Mouse (Mus musculus) CD8-positive naive resting alpha-beta T cell, adult 2 months (primary cell): ENCODE data around the gene Kctd17.

Experiments used
- DNase-seq, 2 experiments: peaks; one replicate each; pipeline ENCODE4 v3.0.0; 2022; ENCODE audit warnings: low read depth in 2 of 2, low spot score in 2 of 2

Gene Kctd17

DNA sequence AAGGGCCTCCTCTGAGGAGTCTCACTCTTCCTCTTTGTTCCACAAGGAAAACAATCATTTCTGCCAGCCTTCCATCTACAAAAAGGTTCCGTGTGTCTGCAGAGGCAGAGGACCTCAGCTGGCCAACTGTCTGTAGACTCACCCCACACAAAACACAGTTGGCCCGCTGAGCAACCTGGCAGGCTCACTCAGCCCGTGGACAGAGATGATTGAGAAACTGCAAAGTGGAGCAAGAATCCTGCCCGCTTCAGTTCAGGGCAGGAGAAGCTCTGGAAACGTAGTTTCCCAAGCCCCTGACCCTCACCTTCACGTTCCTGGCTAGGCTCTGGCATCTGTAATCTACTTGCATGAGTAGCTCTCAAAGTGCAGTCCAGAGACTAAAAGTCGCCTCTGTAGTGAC, 18.8 kb downstream of the Kctd17 start:
- no peak for DNase-seq

- peak; percentile 87 to 90 for DNase-seq
These were observed 19.6 kb downstream of the Kctd17 start for GRCm38 (mm10) chr15:78447746-78448535.

GRCm38 (mm10) chr15:78449131-78449530, 20.8 kb downstream of the Kctd17 start:
- no peak for DNase-seq

DNA sequence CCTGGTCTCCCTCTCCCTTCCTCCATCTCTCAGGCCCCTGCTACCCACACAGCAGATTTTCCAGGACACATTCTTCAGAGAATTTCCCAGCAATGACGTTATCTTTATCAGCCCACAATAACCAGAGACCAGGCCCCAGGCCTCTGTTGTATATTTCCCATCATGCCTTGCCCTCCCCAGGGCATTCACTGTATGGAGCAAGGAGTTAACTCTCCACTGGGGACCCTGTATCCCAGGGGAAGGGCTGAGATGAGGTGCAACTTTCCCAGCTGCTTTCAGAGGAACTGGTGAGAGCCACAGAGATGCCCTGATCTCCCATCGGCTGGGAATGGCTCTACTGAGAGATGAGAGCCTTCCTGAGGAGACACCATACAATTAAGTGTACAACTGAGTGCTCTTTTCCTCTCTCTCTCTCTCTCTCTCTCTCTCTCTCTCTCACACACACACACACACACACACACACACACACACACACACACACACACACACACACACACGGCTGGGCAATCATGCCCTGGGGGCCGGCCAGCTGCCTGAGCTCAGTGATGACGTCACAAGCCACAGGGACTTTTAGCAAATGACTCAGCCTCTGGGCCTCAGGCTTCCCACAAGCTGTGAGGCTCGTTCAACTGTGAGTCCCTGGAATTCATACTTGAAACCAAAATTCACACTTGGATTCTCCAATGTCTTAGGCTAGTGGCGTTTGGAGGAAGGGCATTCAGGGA, 21.5 kb downstream of the Kctd17 start:
- DNase-seq, result peak; percentile 32 to 56

GRCm38 (mm10) chr15:78450419-78450768, 22.0 kb downstream of the Kctd17 start:
- no peak for DNase-seq

- no peak for DNase-seq
These were observed 22.8 kb downstream of the Kctd17 start for GRCm38 (mm10) chr15:78451201-78451600.

DNA sequence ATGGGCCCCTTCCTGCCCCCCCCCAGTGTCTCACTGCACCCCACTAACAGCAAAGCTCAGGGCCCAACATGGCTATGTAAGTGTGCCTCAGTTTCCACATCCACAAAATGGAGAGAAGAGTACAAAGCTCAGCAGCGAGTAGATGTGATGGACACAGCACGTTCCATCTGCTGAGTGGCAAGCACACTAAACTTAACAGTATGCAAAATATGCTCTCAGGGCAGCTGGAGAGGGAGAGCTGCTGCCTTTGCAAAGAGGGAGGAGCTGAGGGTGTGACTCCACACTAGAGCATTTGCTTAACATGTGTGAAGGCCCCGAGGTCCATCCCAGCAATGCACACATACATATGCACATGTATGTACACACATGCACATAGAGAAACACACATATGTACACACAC, 24.6 kb downstream of the Kctd17 start:
- DNase-seq, result no peak

- no peak for DNase-seq
These were observed 26.8 kb downstream of the Kctd17 start for GRCm38 (mm10) chr15:78455168-78455567.

GRCm38 (mm10) chr15:78456051-78456450, 27.7 kb downstream of the Kctd17 start:
- DNase-seq, result no peak

GRCm38 (mm10) chr15:78457193-78457592, 28.8 kb downstream of the Kctd17 start:
- no peak for DNase-seq

- DNase-seq, result peak; percentile 38 to 63
These were observed 34.6 kb downstream of the Kctd17 start for GRCm38 (mm10) chr15:78462981-78463380.

DNA sequence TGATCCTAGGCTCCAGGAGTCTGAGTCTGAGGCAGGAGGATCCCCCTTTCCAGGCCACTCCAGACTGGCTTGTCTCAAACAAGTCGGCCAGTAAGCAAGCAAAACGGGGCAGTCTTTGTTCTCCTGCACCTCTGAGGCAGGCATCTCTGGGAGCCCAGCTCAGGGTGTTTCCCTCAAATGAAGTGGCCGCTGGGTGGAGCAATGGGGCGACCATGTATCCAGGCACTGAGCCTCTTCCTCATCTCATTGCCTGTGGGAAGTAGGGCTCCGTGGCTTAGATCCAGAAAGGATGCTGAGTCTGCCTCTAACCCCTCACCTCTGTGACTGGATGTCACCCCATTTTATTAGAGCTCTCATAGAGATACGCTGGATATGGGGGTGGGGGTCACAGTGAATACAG, 38.4 kb downstream of the Kctd17 start:
- DNase-seq, result no peak

GRCm38 (mm10) chr15:78467570-78467969, 39.2 kb downstream of the Kctd17 start:
- DNase-seq, result no peak

- no peak for DNase-seq
These were observed 40.1 kb downstream of the Kctd17 start, which contains the start of gene Tmprss6 for GRCm38 (mm10) chr15:78468379-78468937. Gene Tmprss6, minus strand, starts transcription at chr15:78468634.

- DNase-seq, result no peak
These were observed 42.3 kb downstream of the Kctd17 start for GRCm38 (mm10) chr15:78470495-78471276.

- no peak for DNase-seq
These were observed 43.5 kb downstream of the Kctd17 start for GRCm38 (mm10) chr15:78471902-78472301.

- no peak for DNase-seq
These were observed 45.1 kb downstream of the Kctd17 start for GRCm38 (mm10) chr15:78473442-78473841.

- DNase-seq, result peak; percentile 25 to 38
These were observed 47.3 kb downstream of the Kctd17 start for GRCm38 (mm10) chr15:78475604-78476031.

- DNase-seq, result no peak
These were observed 48.5 kb downstream of the Kctd17 start for GRCm38 (mm10) chr15:78476878-78477277.

GRCm38 (mm10) chr15:78478073-78478472, 49.7 kb downstream of the Kctd17 start:
- no peak for DNase-seq

DNA sequence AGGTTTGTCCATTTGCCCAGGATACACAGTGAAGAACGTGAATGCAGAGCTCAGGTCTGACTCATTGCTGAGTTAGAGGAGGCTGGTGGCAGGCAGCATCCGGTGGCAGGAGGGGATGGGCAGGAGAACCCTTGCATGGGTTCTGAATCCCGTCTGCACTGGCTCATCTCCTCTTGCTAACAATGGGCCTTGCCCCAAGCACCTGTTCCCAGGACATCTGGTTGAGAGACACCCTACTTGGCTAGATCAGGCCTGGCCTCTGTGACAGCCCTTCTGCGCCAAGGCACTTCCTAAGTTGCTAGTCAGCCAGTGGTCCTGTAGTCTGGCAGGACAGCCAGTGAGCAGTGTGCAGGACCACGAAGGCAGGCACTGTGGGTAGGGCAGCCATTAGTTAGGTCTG, 51.1 kb downstream of the Kctd17 start:
- DNase-seq, result no peak
